Mouse (Mus musculus) limb, embryonic 11.5 days (tissue): ENCODE data around the gene Pitpnm1. TPM values are rescaled to one million over a fixed set of nuclear protein-coding genes. Genes with fewer than 3 reads are reported as not detected.

ENCODE experiments used
- ATAC-seq: fragments of 200-750 bp; cut with Nextera tagmentation; 2 replicates; pipeline ENCODE4 v1.8.0; 2017; ENCODE audit warnings: low read depth; ENCODE audit not compliant: insufficient number of reproducible peaks, low FRiP score, low TSS enrichment
- DNase-seq: peaks from one replicate; pipeline ENCODE4 v3.0.0-alpha.2; 2015; ENCODE audit warnings: low spot score
- H3K27ac ChIP-seq: fragments of 300-500 bp; sonication (generic); replicated peaks from 2 replicates; pipeline ENCODE4 v1.5.1; 2014; ENCODE audit warnings: low read depth, mild to moderate bottlenecking, low read length
- H3K27me3 ChIP-seq: fragments of 300-500 bp; sonication (generic); 2 replicates; pipeline ENCODE4 v1.6.1; 2014; ENCODE audit warnings: mild to moderate bottlenecking, low read length, mixed read lengths; ENCODE audit not compliant: control insufficient read depth, insufficient read depth
- H3K36me3 ChIP-seq: fragments of 300-500 bp; sonication (generic); 2 replicates; pipeline ENCODE4 v1.6.1; 2014; ENCODE audit warnings: mild to moderate bottlenecking, low read length, moderate library complexity, mixed read lengths; ENCODE audit not compliant: control insufficient read depth, insufficient read depth
- H3K4me1 ChIP-seq: fragments of 300-500 bp; sonication (generic); 2 replicates; pipeline ENCODE4 v1.6.1; 2014; ENCODE audit warnings: low read length, mixed read lengths; ENCODE audit not compliant: control insufficient read depth, insufficient read depth
- H3K4me2 ChIP-seq: fragments of 300-500 bp; sonication (generic); 2 replicates; pipeline ENCODE4 v1.6.1; 2014; ENCODE audit warnings: low read depth, mild to moderate bottlenecking, moderate library complexity; ENCODE audit not compliant: severe bottlenecking
- H3K4me3 ChIP-seq: fragments of 300-500 bp; sonication (generic); 2 replicates; pipeline ENCODE4 v1.5.1; 2014; ENCODE audit warnings: low read depth, low read length
- H3K9ac ChIP-seq: fragments of 300-500 bp; sonication (generic); 2 replicates; pipeline ENCODE4 v1.6.1; 2014; ENCODE audit warnings: mild to moderate bottlenecking, low read length
- H3K9me3 ChIP-seq: fragments of 300-500 bp; sonication (generic); 2 replicates; pipeline ENCODE4 v1.6.1; 2016; ENCODE audit warnings: low read length; ENCODE audit not compliant: control insufficient read depth
- WGBS: fragments of 180-500 bp; shearing (Covaris S2); extraction: QIAGEN DNeasy Blood & Tissue Kit; methylation state at CpG from one replicate; pipeline ENCODE4 v1.1.7; 2014; 5-methylcytosine and 5-hydroxymethylcytosine counted together
- polyA plus RNA-seq: library from polyadenylated mRNA; unstranded; fragments of >200 nt; fragmentation: Nextera tagmentation; extraction: Ambion mirVana; gene quantifications from 2 replicates; pipeline ENCODE4 v1.2.1, GENCODE M21; 2014

Pitpnm1 gene
- 4.8 and 5.8 TPM in 2 replicates for polyA plus RNA-seq

DNA sequence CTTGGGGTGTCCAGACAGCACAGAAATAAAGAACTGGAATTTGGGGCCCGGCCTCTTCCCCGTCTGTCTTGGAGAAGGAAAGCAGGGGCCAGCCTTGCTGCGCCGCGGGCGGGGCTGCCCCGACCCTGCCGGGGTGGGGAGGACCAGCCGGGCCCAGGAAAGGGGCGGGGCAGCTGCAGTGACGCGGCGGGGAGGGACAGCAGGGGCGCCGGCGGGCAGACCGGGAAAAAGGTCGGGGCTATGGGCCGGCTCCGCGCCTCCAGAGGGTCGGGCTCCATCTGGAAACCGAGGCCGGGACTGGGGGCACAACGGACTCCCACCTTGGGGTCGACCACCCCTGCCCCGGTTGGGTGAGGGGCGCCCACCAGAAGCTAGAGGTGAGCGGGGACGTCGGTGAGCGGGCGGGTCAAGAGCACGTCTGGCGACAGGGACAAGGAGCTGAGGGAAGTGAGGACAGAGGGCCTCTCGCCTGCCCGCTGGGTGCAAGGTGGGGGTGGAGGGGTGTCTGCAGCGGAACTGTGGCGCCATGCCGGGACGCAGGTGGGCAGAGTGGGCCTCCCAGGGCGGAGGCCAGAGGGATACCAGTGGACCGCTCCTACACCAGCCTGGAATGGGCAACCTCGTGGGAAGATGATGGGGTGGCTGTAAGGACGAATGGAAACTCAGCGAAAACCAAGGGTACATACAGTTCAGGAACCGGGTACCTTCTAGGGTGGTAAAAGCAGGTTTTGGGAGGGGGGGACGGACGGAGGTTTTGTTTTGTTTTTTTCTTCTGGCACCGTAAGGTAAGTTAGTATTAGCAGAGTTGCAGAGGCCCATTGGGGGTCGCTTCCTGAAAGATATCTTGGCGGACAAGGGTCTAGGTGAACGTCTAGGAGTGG is at the start of gene Pitpnm1:
Pitpnm1 (plus strand) TSS at position 162 of the 881 bp plus-strand sequence.
- H3K9me3 ChIP-seq = no peaks in the 10 kb centered on the region
- H3K4me1 ChIP-seq = peaks cover 28% of the 10 kb centered on the region
- peak within 1 kb of the TSS; percentile 17; the same call in 1 of the 2 replicates for H3K9ac ChIP-seq
- H3K36me3 ChIP-seq = no peaks in the 10 kb centered on the region
- H3K27me3 ChIP-seq = peaks cover 22% of the 10 kb centered on the region
- ATAC-seq (no peak), DNase-seq (peak; percentile 61)
- H3K4me3 ChIP-seq = peak within 1 kb of the TSS; percentile 43
- under 1% methylated on average over 53 of the region's 53 CpGs for WGBS
- no peak within 1 kb of the TSS for H3K27ac ChIP-seq
- H3K4me2 ChIP-seq = peak within 1 kb of the TSS; percentile 95

DNA sequence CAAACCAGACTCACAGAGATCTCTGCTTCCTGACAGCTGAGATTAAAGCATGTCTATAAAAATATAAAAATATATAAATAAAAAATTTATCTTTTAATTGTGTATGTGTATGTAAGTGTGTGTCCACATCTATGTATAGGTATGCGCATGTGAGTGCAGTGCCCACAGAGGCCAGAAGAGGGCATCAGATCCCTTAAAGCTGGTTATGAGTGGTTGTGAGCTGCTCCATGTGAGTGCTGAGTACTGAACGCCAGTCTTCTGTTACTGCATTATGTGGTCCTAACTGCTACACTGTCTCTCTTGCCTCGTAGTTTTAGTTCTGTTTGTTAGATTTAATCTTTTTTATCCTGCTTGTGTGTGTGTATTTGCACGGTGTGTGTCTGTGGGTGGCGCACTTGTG is 48.8 kb upstream of the Pitpnm1 start:
- 93% methylated on average over 5 of the region's 5 CpGs for WGBS
- ATAC-seq (no peak), DNase-seq (no peak)
- H3K4me3 ChIP-seq = no peak overlapping the region
- no peaks in the 10 kb centered on the region for H3K36me3 ChIP-seq
- no peak overlapping the region for H3K9ac ChIP-seq
- H3K9me3 ChIP-seq = no peaks in the 10 kb centered on the region; the same call in 1 of the 2 replicates
- no peak overlapping the region for H3K4me2 ChIP-seq
- no peaks in the 10 kb centered on the region for H3K27me3 ChIP-seq
- no peaks in the 10 kb centered on the region for H3K4me1 ChIP-seq
- no peak overlapping the region for H3K27ac ChIP-seq

DNA sequence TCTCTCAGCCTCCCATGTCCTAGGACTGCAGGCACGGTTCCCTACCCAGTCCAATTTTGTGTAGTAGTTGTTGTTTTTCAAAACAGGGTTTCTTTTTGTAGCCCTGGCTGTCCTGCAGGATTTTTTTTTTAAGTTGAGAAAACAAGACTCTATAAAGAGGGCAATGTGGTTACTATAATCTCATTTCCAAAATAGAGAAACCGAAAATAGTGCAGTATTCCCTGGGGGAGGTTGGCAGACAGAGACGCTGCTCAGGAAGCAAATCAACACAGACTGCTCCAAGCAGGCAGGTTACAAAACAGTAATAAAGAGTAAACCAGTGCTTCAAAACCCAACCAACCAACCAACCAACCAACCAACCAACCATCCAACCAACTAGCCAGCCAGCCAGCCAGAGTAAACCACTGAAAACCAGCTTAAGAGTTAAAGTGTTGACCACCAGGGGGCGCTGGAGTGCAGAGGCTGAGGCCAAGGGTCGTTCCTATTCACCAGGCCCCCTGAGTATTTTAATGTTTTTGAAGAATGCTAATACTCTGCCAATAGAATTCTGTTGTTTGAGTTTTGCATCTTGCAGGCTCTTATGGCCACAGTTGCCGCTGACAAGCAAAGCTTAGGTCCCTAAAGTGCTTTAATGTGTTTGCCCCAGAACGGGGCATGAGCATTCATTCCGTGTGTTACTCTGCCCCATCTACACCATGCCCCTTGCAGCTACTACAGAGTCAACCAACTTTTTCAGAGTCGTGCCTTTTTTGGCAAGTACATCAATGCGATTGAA is 47.9 kb upstream of the Pitpnm1 start:
- 55% methylated on average over 10 of the region's 10 CpGs for WGBS
- ATAC-seq = no peak

DNA sequence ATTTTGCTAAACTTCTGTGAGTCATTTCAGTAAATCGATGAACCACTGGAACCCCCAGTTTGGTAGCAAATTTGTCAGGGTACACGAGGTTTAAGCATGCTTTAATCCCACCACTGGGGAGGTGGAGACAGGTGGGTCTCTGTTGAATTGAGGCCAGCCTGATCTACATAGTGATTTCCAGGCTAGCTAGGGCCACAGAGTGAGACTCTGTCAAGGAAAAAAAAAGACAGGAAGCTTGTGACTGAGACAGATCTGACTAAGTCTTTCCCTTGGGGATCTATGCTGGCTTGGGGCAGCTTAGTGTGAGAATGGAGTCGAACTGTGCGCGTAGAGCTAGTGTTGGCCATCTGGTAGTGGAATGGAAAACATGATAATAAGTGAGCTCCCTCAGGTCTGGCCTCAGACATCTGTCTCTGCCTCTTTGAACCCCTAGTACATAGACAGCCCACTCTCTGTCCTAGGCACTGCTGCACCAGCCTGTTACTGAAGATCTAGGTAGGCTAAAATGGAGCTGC is 47.2 kb upstream of the Pitpnm1 start:
- WGBS = 86% methylated on average over 5 of the region's 5 CpGs
- Histone ChIP-seq H3K27me3 (no peaks in the 10 kb centered on the region), H3K9ac (no peak overlapping the region), H3K9me3 (no peaks in the 10 kb centered on the region), H3K4me1 (no peaks in the 10 kb centered on the region), H3K4me3 (no peak overlapping the region), H3K36me3 (no peaks in the 10 kb centered on the region), H3K27ac (no peak overlapping the region), H3K4me2 (no peak overlapping the region)
- ATAC-seq (no peak), DNase-seq (no peak)

More for the DNA sequence above, 47.9 kb upstream of the Pitpnm1 start:
- Histone ChIP-seq H3K36me3 (no peaks in the 10 kb centered on the region), H3K9ac (no peak overlapping the region), H3K27ac (no peak overlapping the region), H3K9me3 (no peaks in the 10 kb centered on the region), H3K4me2 (no peak overlapping the region), H3K4me1 (no peaks in the 10 kb centered on the region), H3K27me3 (no peaks in the 10 kb centered on the region), H3K4me3 (no peak overlapping the region)
- peak; percentile 82 for DNase-seq

DNA sequence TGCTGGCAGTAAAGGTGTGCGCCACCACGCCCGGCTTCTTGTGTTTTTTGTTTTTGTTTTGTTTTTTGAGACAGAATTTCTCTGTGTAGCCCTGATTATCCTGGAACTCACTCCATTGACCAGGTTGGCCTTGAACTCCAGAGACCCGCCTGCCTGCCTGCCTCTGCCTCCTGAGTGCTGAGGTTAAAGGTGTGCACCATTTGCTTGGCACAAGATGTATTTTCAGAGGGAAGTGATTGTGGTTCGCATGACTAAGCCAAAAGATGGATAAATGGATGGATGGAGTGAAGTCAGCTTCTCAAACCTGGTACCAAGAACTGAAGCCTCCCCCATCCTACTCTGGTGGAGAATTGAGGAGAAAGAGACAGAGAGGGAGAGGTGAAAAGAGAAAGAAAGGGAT is 45.2 kb upstream of the Pitpnm1 start:
- Histone ChIP-seq H3K4me1 (no peaks in the 10 kb centered on the region), H3K9me3 (no peaks in the 10 kb centered on the region), H3K27me3 (no peaks in the 10 kb centered on the region), H3K9ac (no peak overlapping the region), H3K27ac (no peak overlapping the region), H3K36me3 (no peaks in the 10 kb centered on the region), H3K4me2 (no peak overlapping the region), H3K4me3 (no peak overlapping the region)
- 87% methylated on average over 5 of the region's 5 CpGs for WGBS
- ATAC-seq (no peak), DNase-seq (no peak)

DNA sequence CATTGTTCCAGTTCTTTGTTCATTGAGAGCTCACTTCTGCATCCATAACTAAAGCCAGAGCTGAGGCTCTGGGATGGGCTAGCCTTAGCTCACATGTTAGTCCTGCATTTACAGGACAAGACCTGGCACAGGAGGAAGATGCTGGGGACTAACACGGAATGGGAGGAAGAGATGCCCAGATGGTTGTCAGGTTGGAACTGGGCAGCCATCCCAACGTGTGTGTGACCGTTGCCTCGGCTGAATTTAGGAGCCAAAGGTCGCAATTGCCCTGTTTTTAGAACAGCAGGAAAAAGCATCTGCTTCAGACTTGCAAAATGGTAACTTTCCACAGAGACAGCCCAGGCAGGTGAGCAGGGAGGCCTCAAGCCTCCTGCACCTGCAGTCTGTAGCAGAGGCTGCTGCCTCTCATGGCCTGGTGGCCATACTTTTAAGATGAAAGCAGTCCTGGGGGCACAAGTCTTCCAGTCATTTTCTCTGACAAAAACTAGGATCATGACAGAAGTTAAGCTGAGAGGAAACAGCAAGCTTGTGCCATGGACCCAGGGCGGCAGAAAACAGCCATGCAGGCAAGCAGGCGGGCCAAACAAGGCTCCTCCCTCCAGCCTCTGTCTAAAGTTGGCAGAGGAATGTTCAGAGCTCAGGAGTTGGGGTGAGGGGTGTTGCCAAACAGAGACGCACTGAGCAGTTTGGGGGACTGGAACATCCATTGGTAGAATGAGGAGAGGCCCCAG is 44.4 kb upstream of the Pitpnm1 start:
- Histone ChIP-seq H3K4me3 (no peak overlapping the region), H3K27me3 (no peaks in the 10 kb centered on the region), H3K4me1 (no peaks in the 10 kb centered on the region), H3K9ac (no peak overlapping the region), H3K9me3 (no peaks in the 10 kb centered on the region), H3K27ac (no peak overlapping the region), H3K36me3 (no peaks in the 10 kb centered on the region), H3K4me2 (no peak overlapping the region)
- 73% methylated on average over 8 of the region's 8 CpGs for WGBS
- DNase-seq (no peak), ATAC-seq (no peak)

DNA sequence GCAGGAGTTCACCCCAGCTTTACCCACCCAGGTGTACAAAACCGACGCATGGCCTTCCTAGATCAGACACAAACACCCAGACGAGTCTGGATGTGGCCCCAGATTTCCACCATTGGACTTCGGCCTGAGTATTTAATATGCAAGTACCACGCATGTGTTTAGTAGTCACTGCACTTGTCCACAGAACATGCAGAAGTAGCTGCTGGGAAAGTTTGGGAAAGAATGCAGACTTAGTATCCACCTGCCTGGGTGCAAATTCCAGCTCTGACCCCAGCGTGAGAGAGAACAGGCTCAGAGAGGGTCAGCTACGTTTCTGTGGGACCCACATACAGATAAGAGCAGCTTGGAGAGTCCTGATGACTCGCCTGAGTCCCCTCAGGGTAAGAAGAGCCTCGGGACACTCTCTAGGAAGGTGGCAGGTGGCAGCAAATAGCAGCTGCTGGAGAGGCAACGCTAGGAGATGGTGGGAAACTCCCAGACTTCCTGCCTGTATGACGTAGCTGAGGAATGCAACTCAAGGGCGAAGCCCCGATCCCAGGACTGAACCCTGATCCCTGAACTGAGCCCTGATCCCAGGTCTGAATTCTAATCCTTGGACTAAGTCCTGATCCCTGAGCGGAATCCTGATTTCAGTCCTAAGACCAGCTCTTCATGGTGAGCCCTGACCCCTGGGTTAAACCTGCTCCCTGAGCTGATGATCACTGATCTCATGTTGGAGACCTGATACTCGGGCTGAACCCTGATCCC is 43.7 kb upstream of the Pitpnm1 start:
- DNase-seq (no peak), ATAC-seq (no peak)
- no peaks in the 10 kb centered on the region for H3K27me3 ChIP-seq

More for the DNA sequence above, 43.7 kb upstream of the Pitpnm1 start:
- Histone ChIP-seq H3K4me2 (no peak overlapping the region), H3K36me3 (no peaks in the 10 kb centered on the region), H3K9me3 (no peaks in the 10 kb centered on the region), H3K4me1 (no peaks in the 10 kb centered on the region), H3K9ac (no peak overlapping the region), H3K27ac (no peak overlapping the region), H3K4me3 (no peak overlapping the region)
- 64% methylated on average over 15 of the region's 15 CpGs for WGBS
